Mouse (Mus musculus): ENCODE measurements around the gene Irak3. TPM values are rescaled to one million over a fixed set of nuclear protein-coding genes. Genes with fewer than 3 reads are reported as not detected.

Irak3 gene
- polyA plus RNA-seq, 1 experiment from 2014 or later = 0.13 TPM

DNA sequence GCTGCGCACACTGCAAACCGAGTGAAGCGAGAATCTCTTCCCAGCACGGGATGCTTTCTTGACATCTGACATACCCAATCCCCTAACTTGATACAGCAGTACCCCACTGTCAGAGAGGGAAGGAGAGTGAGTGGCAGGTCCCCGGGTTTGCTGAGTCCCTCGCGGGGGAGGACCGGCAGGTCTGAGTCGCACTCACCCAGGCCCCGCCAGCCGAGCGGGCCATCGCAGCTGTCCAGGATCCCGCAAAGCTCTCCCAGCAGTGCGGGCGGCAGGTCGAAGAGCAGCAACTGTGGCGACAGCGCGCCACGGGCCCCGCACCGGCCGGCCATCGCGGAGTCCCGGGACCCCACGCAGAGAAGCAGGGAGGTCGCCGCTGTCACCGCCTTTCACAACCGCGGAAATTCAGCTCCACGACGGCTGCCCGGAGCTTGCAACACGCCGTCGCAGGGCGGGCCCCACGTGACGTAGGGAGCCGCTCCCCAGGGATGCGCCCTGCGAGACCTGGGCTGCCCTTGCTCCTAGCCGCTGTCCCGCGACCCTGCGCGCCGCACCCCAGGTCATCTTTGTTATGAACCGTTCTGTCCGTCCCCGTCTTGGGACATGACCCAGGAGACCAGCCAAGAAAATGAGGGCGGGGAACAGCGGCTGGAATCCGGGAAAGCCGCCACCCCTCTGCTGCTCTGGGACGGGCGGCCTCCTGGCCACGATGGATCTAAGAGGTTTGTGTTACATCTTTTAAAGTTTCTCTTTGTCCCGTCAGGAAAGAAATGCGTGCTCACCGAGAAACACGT lies 604 bp downstream of the Irak3 start, which contains the start of gene Tmbim4:
Gene Tmbim4, plus strand, starts transcription at position 460 of the 791 bp plus-strand sequence.
- Histone ChIP-seq H3K27ac (no peak within 1 kb of the TSS), H3K9me3 (replicated peaks) (no peaks in the 10 kb centered on the region), H3K4me2 (peak within 1 kb of the TSS; percentile 80), H3K36me3 (ENCODE audit: poor library complexity, severe bottlenecking) (no peaks in the 10 kb centered on the region), H3K27me3 (peaks cover 31% of the 10 kb centered on the region), H3K4me3 (peak within 1 kb of the TSS; percentile 51), H3K4me1 (peaks cover 11% of the 10 kb centered on the region), H3K9ac (peak within 1 kb of the TSS; percentile 63)
- ATAC-seq = peak; percentile 70; the same call in 1 of the 2 replicates
- 2% methylated on average over 63 of the region's 65 CpGs for WGBS

DNA sequence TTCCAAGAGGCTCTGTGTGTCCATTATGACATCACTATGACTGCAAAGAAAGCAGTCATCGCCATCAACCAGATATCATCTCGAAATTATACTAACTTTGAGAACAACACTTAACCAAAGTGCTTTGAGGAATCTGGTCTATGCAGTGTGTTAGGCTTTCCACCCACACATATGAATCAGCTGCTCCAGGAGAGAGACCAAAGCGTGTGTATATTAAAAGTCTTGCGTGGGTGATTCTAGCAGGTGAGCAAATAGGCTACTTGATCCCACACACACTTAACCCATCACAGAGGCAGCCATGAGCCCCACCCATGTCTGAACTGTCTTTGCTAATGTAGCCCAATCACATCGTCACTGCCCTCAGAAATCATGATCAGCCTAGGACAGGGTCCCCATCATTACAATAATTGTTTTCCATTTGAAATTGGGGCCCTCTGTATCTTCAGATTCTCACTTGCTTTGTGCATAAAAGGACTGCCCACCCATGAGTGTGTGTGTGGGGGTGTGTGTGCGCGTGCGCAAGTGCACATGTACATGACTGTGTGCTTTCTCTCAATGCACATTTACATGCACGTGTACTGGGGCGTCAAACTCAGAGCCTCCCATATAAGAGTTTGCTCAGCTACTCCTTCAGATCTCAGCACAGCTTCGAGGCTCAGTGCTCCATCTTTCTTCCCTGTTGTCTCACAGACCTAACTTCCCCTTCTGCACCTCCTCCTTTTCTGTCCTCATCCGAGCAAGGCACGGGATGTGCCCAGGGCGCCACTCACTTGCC lies 4.7 kb downstream of the Irak3 start:
- Histone ChIP-seq H3K4me1 (peaks cover 11% of the 10 kb centered on the region), H3K27ac (no peak overlapping the region), H3K4me2 (no peak overlapping the region), H3K4me3 (no peak overlapping the region), H3K9me3 (replicated peaks) (no peaks in the 10 kb centered on the region), H3K36me3 (ENCODE audit: poor library complexity, severe bottlenecking) (no peaks in the 10 kb centered on the region), H3K9ac (no peak overlapping the region), H3K27me3 (peaks cover 17% of the 10 kb centered on the region)
- WGBS = 84% methylated on average over 14 of the region's 14 CpGs
- no peak for ATAC-seq

DNA sequence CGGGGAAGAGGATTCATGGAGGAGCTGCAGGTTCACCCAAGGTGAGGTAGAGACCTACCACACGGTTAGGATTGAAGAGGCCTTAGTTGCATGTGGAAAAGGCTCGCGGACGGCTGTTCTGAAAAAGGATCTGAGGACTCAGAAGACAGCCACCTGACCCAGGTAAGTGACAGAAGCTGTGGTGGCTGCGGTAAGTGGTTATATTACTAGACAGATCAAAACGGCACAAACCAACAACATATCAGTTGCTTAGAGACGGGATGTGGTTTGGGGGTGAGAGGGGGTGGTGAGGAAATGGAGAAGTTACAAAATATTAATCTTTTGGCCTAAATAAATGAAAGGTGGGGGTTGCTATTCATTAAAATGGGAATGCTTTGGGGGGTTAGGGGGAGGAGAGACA lies 8.7 kb downstream of the Irak3 start:
- Histone ChIP-seq H3K4me3 (no peak overlapping the region), H3K27me3 (no peaks in the 10 kb centered on the region), H3K36me3 (ENCODE audit: poor library complexity, severe bottlenecking) (no peaks in the 10 kb centered on the region), H3K9me3 (replicated peaks) (no peaks in the 10 kb centered on the region), H3K4me2 (no peak overlapping the region), H3K4me1 (no peaks in the 10 kb centered on the region), H3K9ac (no peak overlapping the region), H3K27ac (no peak overlapping the region)
- 94% methylated on average over 8 of the region's 8 CpGs for WGBS
- no peak for ATAC-seq

DNA sequence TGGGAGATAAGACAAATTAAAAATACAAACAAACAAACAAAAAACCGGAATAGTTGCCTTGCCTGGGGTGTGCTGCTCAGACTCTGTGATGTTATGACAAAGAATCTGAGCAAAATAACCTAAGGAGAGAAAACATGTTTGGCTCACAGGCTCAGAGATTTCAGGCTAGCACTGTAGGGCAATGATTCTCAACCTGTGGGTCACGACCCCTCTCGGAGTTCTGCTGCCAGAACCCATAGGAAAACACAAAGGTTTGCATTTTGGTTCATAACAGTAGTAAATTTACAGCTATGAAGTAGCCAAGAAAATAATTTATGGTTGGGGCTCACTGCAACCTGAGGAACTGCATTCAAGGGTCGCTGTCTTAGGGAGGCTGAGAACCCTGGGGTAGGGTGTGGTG lies 9.7 kb downstream of the Irak3 start:
- Histone ChIP-seq H3K4me1 (no peaks in the 10 kb centered on the region), H3K27me3 (no peaks in the 10 kb centered on the region), H3K4me2 (no peak overlapping the region), H3K9me3 (replicated peaks) (no peaks in the 10 kb centered on the region), H3K4me3 (no peak overlapping the region), H3K36me3 (ENCODE audit: poor library complexity, severe bottlenecking) (no peaks in the 10 kb centered on the region), H3K27ac (no peak overlapping the region), H3K9ac (no peak overlapping the region)
- WGBS = 90% methylated on average over 4 of the region's 4 CpGs
- ATAC-seq = no peak

DNA sequence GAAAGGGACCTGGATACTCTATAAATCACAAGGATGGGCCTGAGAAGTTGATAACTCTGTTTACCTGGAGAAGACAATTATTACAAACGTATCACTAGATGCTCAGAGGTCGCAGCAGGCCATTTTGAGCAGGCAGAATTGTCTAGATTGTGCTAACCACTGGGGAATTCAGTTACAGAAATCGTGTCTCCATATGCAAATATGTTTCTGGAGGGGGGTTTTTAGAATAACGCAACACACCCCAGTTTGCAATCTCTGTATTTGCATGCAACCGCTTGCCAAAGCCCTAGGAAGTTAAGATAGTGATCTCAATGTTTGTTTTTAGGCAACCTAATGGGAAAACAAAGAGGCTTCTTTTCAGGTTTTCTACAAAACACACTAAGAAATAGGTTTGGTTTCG lies 10.8 kb downstream of the Irak3 start:
- 89% methylated on average over 6 of the region's 6 CpGs for WGBS
- Histone ChIP-seq H3K27ac (no peak overlapping the region), H3K27me3 (no peaks in the 10 kb centered on the region), H3K4me3 (no peak overlapping the region), H3K4me2 (no peak overlapping the region), H3K9ac (no peak overlapping the region), H3K9me3 (replicated peaks) (no peaks in the 10 kb centered on the region; the same call in 1 of the 2 replicates), H3K4me1 (no peaks in the 10 kb centered on the region), H3K36me3 (ENCODE audit: poor library complexity, severe bottlenecking) (no peaks in the 10 kb centered on the region)
- no peak for ATAC-seq

DNA sequence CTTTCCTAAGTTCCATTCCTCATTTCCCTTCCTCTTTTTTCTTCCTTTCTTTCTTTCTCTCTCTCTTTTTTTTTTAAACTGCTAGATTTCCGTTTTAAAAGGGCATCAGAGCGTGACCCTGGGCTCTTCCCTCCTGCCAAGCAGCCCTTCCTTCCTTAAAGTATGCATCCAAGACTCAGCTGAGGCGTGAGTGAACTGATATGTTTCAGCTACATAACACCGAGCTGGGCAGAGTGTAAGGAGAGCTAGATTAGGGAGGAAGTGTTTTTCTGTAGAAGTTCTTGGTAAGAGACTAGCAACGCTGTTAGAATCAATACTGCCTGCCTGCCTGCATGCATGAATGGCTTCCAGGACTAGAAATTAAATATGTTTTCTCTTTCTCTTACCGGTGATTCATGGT lies 12.1 kb downstream of the Irak3 start:
- H3K36me3 ChIP-seq (ENCODE audit: poor library complexity, severe bottlenecking) = no peaks in the 10 kb centered on the region
- WGBS = 30% methylated on average over 6 of the region's 6 CpGs
- no peak overlapping the region for H3K9ac ChIP-seq
- H3K9me3 ChIP-seq (replicated peaks) = no peaks in the 10 kb centered on the region; the same call in 1 of the 2 replicates
- H3K27ac ChIP-seq = no peak overlapping the region
- no peaks in the 10 kb centered on the region for H3K27me3 ChIP-seq
- no peak overlapping the region for H3K4me2 ChIP-seq
- no peaks in the 10 kb centered on the region for H3K4me1 ChIP-seq
- ATAC-seq = no peak
- H3K4me3 ChIP-seq = no peak overlapping the region

DNA sequence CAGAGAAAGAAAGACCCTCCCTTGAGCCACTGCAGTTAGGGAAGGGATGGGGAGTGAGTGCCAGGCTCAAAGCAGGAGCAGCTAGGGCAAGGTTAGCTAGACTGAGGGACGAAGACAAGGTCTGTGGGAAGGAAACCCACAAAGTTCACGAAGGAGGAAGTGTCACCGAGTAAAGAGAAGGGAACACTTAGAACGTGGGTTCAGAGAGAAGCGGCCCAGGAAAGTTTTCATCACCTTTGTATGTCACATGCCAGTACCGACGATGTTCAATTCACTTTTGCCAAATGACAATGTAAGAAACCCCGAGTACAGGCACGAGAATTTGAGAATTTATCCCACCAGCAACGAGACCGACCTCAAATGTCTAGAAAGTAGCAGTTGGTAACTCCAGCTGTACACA lies 12.7 kb downstream of the Irak3 start:
- Histone ChIP-seq H3K27ac (no peak overlapping the region), H3K4me1 (no peaks in the 10 kb centered on the region), H3K27me3 (no peaks in the 10 kb centered on the region), H3K9me3 (replicated peaks) (no peaks in the 10 kb centered on the region; the same call in 1 of the 2 replicates), H3K36me3 (ENCODE audit: poor library complexity, severe bottlenecking) (no peaks in the 10 kb centered on the region), H3K4me3 (no peak overlapping the region), H3K9ac (no peak overlapping the region), H3K4me2 (no peak overlapping the region)
- WGBS = 79% methylated on average over 11 of the region's 11 CpGs
- no peak for ATAC-seq

DNA sequence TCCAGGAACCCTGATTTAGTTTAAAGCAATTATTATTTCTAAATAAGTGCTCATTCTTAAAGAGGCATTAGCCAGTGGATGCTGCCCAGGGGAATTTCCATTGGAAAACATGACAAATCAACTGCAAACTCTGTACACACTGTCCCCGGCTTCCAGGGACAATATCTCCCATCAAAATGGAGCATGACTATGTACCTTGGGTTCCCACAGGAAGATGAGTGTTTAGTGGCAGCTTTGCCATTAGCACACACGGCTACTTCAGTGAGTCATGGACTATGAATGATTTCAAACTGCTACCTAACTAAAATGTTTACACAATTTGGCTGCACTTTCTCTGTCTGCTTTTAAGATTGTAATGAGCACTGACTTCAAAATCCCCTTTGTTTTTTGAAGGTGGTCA lies 13.4 kb downstream of the Irak3 start:
- Histone ChIP-seq H3K27ac (no peak overlapping the region), H3K27me3 (no peaks in the 10 kb centered on the region), H3K9me3 (replicated peaks) (no peaks in the 10 kb centered on the region; the same call in 1 of the 2 replicates), H3K9ac (no peak overlapping the region), H3K4me1 (no peaks in the 10 kb centered on the region), H3K4me3 (no peak overlapping the region), H3K36me3 (ENCODE audit: poor library complexity, severe bottlenecking) (no peaks in the 10 kb centered on the region), H3K4me2 (no peak overlapping the region)
- ATAC-seq = no peak
- 86% methylated on average over 2 of the region's 2 CpGs for WGBS

DNA sequence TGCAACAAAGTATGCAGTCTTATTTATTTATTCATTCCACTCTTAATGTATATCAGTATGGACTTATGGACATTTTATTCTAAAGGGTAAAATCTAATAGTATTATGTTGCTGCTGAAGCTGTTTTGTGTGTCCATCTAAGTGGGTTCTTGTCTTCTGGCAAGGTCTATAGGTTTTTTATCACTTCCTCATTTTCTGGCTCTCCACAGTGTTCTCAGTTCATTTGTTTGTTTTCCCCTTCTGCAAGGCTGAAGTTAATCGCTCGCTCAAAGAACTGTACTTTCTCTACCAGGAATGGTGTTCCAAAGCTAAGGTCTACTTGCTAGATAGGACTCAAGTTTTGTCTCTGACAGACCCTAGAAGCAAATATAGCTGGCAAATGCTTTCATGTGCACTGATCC lies 18.6 kb downstream of the Irak3 start:
- H3K4me3 ChIP-seq = no peak overlapping the region
- H3K27ac ChIP-seq = no peak overlapping the region
- WGBS = 88% methylated on average over 2 of the region's 2 CpGs
- H3K27me3 ChIP-seq = no peaks in the 10 kb centered on the region
- ATAC-seq = no peak
- H3K9ac ChIP-seq = no peak overlapping the region
- H3K4me1 ChIP-seq = no peaks in the 10 kb centered on the region
- no peak overlapping the region for H3K4me2 ChIP-seq
- no peaks in the 10 kb centered on the region for H3K36me3 ChIP-seq (ENCODE audit: poor library complexity, severe bottlenecking)
- H3K9me3 ChIP-seq (replicated peaks) = no peaks in the 10 kb centered on the region; the same call in 1 of the 2 replicates

DNA sequence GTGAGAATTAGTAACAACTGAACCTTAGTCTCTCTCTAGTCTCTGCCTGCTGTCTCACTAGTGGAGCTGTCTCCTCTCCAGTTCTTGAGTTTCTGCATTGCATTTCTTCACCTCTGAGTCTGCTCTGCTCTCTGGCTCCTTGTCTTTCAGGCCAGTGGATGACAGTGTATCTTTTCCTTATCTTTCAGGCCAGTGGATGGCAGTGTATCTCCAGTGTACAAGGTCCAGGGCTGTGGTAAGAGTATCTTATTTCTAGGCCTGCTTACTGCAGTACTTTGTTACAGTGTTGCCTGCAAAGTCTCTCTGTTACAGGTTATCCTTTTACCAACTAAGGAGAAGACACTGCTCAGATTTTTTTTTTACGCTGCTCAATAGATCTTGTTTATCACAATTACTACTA lies 19.0 kb downstream of the Irak3 start:
- no peak overlapping the region for H3K4me3 ChIP-seq
- no peak overlapping the region for H3K9ac ChIP-seq
- H3K9me3 ChIP-seq (replicated peaks) = no peaks in the 10 kb centered on the region; the same call in 1 of the 2 replicates
- no peaks in the 10 kb centered on the region for H3K4me1 ChIP-seq
- H3K27me3 ChIP-seq = no peaks in the 10 kb centered on the region
- ATAC-seq = no peak
- no peaks in the 10 kb centered on the region for H3K36me3 ChIP-seq (ENCODE audit: poor library complexity, severe bottlenecking)
- WGBS = 95% methylated on average over 1 of the region's 1 CpGs
- no peak overlapping the region for H3K4me2 ChIP-seq
- no peak overlapping the region for H3K27ac ChIP-seq

DNA sequence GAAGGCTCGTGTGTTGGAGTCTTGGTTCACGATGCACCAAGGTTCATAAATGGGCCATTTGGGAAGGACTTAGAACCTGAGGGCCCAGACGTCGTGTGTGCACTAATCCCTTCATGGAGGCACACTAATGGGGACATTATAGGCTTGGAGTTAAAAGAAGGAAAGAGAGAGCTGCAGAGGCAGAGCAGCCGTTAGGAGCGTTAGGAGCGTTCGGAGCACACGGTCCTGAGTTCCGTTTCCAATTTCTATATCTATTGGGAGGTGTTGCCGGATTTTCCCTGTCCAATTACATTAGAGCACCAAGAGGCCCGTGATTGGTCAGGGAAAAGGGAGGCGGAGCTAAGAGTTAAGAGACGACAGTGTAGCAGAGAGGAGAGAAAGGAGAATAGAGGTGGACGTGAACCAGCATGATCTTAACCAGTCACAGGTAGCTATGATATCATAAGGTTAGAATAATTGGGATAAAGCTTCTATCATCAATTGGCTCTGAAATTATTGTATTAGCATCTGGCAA lies 27.7 kb downstream of the Irak3 start:
- ATAC-seq = no peak
- 89% methylated on average over 15 of the region's 15 CpGs for WGBS
- H3K27me3 ChIP-seq = no peaks in the 10 kb centered on the region

DNA sequence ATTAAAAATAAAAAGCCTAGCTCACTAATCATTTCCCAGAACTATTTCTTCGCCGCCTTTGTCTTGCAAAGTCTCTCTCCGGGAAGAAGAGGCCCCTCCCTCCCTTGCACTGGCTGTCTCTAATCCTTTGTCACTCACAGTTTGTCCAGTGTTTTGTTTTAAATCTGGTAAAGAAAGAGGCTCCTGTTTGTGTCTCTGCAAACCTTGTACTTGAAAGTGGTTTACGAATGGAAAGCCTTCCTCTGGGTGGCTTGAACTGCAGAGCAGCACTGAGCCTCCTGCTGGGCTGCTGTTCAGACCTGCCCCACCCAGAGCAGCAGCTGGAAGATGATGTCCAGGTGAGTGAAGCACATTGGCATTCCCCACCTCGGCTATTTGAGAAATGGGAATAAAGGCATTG lies 30.6 kb downstream of the Irak3 start:
- Histone ChIP-seq H3K4me1 (0 out of 2 replicates have a peak, but pooled peaks cover 6% of the 10 kb centered on the region), H3K9me3 (replicated peaks) (no peaks in the 10 kb centered on the region; the same call in 1 of the 2 replicates), H3K4me3 (no peak overlapping the region), H3K36me3 (ENCODE audit: poor library complexity, severe bottlenecking) (no peaks in the 10 kb centered on the region), H3K9ac (no peak overlapping the region), H3K27ac (no peak overlapping the region), H3K4me2 (no peak overlapping the region), H3K27me3 (no peaks in the 10 kb centered on the region)
- no peak for ATAC-seq
- WGBS = 6% methylated on average over 5 of the region's 5 CpGs

More for the DNA sequence above, 27.7 kb downstream of the Irak3 start:
- Histone ChIP-seq H3K9ac (no peak overlapping the region), H3K4me2 (no peak overlapping the region), H3K27ac (no peak overlapping the region), H3K4me1 (0 out of 2 replicates have a peak, but pooled peaks cover 6% of the 10 kb centered on the region), H3K36me3 (ENCODE audit: poor library complexity, severe bottlenecking) (no peaks in the 10 kb centered on the region), H3K9me3 (replicated peaks) (no peaks in the 10 kb centered on the region; the same call in 1 of the 2 replicates), H3K4me3 (no peak overlapping the region)

All from forebrain, embryonic 13.5 days (tissue).